Mouse (Mus musculus) CD4-positive, CD25-positive, alpha-beta regulatory T cell, adult 4 months (primary cell): Measurements from ENCODE around the gene Ptpn3. TPM values are rescaled to one million over a fixed set of nuclear protein-coding genes. Genes with fewer than 3 reads are reported as not detected.

ENCODE experiments used
- ATAC-seq: one replicate; pipeline ENCODE4 v1.8.0; 2017
- polyA plus RNA-seq, 2 experiments: library from polyadenylated mRNA; unstranded; fragments of 100-300 nt; shearing (Covaris generic); gene quantifications; one replicate each; pipeline ENCODE4 v1.2.1; 2017

The Ptpn3 gene
- polyA plus RNA-seq, 2 experiments from 2014 or later: 2.4 to 3.3 TPM

GRCm38 (mm10) chr4:57262451-57262850 is 39.2 kb downstream of the Ptpn3 start:
- ATAC-seq: no peak

GRCm38 (mm10) chr4:57261813-57262212 is 39.8 kb downstream of the Ptpn3 start:
- ATAC-seq: no peak

DNA sequence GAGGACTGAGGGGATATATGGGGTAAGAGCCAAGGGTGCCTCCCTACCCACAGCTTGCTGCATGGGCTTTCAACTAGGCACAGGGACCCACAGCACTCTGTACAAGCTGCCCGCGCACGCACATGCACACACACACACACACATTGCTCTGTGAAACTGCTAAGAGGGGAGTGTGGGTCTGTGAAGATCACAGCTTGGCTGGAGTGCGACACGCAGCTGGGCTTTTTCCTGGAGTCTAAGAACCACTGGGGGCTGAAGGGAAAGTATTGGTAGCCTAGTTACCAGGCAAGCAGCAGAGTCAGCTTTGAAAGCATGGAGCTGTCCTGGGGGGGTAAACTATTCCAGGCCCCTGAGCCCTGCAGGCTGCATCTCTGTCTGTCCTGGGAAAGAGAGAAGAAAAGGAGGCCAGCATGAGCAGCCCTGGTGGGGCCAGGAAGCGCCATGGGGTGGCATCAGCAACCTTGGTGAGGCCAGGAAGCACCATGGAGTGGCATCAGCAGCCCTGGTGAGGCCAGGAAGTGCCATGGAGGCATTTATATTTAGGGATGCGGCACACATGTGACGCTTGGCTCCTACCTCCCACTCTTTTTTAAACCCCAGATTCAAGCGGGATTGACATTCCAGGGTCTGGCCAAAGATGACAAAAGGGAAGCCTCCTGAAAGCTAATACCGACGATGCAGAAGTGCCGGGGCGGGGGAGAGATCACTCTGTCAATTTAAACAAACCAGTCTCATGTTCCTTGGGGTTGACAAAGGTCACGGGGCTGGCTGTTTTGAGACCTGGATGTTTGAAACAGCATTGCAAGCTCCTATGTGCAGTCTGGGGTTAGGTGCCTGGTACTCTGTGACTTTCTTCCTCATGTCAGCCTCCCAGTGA is 43.2 kb downstream of the Ptpn3 start:
- no peak for ATAC-seq

- no peak for ATAC-seq
Measured at GRCm38 (mm10) chr4:57257409-57257808, 44.2 kb downstream of the Ptpn3 start.

GRCm38 (mm10) chr4:57256761-57257160 is 44.9 kb downstream of the Ptpn3 start:
- no peak for ATAC-seq

- ATAC-seq: no peak
Measured at GRCm38 (mm10) chr4:57254412-57254811, 47.2 kb downstream of the Ptpn3 start.

DNA sequence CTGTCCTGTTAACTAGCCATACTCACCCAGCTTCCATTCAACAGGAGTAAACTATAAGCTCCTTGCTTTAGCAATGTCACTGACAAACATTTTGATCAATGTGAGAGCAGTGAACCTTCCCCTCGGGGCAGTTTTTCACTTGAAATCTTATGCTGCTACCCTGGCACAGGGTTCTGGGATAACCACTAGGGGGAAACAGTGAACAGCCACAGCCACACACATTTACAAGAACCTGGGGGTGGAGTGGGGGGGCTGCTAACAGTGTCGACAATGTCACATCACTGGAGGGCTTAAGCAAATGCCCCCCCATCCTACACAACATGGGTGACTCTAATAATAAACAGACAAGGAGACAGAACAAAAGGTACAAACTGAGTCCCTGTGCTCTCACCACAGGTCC is 51.0 kb downstream of the Ptpn3 start:
- ATAC-seq: no peak

GRCm38 (mm10) chr4:57249108-57249507 is 52.5 kb downstream of the Ptpn3 start:
- ATAC-seq: no peak

DNA sequence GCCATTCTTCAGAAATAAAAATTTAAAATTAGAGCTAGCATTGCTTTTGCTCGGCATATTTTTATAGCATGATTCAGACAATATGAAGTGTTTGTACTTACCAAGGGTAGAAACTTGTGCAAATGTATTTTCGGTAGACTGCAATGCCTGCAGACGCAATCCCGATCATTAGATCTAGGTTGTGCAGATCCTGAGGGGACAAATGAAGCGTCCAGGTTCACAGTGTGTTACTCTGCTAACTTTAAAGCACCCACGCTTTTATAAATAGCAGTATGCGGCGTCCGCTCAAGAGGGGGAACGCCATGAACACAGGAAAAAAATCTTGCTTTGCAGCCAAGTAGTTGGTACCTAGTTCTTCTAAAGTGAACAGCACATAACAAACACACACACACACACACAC is 56.8 kb downstream of the Ptpn3 start:
- no peak for ATAC-seq

DNA sequence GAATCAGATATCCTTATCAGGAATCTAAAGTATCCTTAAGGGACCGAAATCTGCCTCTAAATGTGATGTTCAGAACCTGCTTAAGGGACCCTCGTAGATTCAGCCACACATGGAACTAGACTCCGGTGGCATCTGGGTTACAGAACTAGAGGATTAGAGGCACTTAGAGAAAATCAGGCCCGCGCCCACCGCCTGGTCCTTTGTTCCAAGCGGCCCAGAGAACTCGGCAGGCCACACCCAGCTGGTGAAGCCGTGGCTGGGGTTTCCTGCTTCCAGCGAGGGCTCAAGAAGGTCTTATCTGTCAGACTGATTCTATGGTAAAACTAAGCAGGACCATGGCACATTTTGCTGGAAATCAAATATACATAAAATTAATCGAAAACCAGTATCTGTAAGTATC is 58.3 kb downstream of the Ptpn3 start:
- ATAC-seq: no peak

DNA sequence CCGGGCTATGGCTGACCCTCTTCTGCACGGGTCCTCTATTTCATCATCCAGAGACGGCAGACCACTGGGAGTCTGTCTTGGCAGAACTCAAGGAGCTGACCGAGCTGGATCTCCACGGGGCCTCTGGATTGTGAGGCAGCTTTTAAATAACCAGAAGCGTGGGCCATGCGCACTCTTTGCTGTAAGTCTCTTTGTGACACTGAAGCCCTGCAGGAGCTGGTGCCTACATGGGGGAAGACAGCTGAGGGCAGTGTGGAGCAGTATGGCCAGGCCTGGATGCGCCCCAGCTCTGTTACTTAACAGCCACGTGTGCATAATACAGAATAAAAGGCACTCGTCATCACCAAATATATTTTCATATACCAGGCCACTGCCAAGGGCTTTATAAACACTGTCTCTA is 60.7 kb downstream of the Ptpn3 start:
- no peak for ATAC-seq

GRCm38 (mm10) chr4:57240100-57240499 is 61.5 kb downstream of the Ptpn3 start:
- ATAC-seq: no peak

GRCm38 (mm10) chr4:57239112-57239511 is 62.5 kb downstream of the Ptpn3 start:
- ATAC-seq: no peak

DNA sequence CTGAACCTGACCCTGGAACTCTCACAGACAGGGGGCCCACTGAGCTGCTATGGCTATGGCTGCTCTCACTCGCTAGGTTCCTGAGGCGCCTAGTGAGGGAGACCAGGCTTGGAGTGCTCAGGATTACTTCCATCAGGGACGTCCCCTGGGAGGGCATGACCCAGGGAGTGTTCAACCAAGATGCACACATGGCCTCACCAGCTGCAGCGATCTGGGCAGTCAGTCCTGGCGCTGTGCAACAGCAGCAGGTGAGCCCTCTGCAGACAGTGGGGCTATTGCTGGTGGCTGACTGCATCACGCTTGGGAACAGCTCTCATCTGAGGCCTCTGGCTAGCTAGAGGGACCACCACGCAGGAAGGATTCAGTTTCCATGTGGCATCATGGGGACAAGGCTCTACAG is 63.5 kb downstream of the Ptpn3 start:
- ATAC-seq: no peak

DNA sequence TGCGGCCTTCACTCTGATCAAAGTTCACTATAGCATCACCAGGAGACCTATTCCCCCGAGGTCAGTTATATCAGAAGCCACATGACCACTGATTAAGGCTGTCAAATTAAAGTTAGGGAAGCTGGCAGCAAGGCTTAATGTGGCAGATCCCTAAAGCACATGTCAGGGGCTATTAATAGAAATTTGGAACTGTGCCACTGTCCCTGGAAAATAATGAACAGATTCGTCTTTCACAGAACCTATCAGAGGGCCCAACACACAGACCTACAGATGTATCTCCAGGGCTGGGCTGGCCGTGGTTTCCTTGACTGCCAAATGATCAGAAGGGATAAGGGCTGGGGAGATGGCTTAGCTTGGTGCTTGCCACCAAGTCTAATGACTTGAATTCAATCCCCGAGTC is 65.1 kb downstream of the Ptpn3 start:
- no peak for ATAC-seq

DNA sequence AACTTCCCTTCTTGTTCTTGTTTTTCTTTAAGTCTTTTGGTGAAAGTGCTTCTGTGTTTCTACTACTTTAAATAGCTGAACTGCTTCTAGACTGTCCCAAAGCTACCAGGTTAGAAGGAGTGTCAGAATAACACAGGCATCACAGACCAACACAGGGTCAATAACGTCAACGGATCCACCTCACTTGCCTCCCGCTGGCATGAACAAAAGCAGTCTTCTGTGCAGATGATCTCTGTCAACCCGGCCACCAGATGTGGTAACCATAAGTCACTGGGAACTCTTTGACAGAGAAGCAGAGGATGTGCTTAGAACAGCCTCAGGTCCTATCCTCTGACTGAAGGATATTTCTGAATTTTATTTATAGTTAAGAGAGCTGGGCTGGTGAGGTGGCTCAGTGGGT is 65.9 kb downstream of the Ptpn3 start:
- no peak for ATAC-seq

DNA sequence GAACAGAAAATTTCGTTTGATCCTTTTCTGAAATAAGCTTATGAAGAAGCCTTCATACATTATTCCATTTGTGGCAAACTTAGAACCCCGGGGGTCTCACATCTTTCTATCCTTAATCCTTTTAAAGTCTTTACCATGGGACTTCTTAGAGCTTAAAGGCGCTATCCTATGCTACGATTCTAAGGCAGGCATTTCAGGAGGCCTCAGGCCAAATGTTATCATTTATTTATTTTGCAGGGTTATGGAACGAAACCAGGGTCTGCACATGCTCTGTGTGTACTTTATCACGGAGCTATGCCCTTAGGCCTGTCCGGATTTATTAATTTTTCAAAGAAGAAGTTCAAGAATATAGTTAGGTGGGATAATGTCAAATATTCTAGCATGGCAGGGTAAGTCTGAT is 67.3 kb downstream of the Ptpn3 start:
- no peak for ATAC-seq

- ATAC-seq: no peak
Measured at GRCm38 (mm10) chr4:57232439-57232838, 69.2 kb downstream of the Ptpn3 start.

GRCm38 (mm10) chr4:57231323-57231722 is 70.3 kb downstream of the Ptpn3 start:
- no peak for ATAC-seq

DNA sequence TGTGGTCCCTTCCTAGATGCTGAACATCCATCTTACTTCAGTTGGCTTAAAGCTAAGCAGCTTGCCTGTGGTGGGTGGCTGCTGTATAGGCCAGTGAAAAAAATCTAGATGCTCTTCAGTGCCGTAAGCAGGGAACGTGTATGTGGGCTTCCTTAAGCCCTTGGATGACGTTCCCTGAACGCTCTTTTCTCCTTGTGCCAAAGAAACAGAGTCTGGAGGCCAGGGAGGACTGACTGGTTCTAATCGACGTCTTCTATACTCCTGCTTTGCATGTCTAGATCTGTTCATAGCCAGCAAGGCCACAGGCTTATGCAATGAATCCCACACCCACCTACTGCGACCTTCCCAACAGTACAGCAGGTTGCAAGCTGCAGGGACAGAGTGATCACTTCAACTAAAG is 71.3 kb downstream of the Ptpn3 start:
- no peak for ATAC-seq

DNA sequence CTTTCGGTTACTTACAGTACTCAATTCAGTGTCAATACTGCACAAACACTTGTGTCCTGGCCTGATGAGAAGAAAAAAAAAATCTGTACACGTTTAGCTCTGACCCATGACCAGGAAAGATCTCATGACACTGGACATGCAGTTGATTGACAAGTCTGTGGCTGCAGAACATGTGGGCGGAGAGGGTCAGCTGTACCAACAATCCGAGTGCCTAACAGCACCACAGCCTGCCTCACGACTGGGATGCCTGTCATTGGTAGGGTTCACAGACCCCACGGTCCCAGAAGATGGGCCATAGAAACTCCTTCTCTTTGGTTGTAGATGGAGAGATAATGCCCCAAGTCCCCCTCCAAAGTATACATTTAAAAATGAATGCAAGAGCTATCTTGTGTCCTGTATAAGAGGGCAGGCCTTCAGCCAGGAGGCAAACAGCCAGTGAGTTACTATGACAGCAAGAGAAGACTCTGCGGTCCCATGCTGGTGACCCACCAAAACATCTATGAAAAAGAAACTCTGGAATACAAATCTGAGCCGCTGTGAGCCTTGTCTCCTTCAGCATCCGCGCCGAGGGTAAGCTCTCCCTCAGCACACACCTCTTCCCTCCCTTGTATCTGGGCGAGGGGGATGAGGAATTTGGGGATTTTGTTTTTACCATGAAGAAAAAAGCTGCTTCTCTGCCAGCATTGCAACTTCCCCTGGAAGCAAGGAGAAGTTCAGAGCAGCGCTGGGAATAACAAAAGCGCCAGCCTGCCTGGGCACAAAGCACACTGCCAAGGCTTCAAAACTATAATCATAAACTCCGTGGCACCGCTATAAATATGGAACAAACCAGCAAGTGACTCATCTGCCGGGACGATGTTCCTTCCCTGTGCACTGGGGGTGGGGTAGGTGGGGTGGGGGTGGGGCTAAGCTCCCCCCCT is 72.8 kb downstream of the Ptpn3 start:
- ATAC-seq: no peak

DNA sequence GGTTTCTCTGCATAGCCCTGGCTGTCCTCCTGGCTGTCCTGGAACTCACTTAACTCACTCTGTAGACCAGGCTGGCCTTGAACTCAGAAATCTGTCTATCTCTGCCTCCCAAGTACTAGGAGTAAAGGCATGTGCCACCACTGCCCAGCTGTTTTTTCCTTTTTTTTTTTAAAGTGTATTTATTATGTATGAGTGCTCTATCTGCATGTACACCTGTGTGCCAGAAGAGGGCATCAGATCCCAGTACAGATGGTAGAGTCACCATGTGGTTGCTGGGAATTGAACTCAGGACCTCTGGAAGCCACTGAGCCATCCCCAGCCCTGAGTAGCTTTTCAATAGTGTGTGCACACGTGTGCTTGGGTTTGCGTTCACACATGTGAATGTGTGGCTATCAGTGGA is 76.9 kb downstream of the Ptpn3 start:
- ATAC-seq: no peak

GRCm38 (mm10) chr4:57217746-57218145 is 83.9 kb downstream of the Ptpn3 start:
- ATAC-seq: no peak

- no peak for ATAC-seq
Measured at GRCm38 (mm10) chr4:57216535-57216934, 85.1 kb downstream of the Ptpn3 start.
